25 mouse cellular contexts compared by ENCODE assay signal in genomic region chr14:55589271-55589670, GRCm38 (mm10). TPM values are rescaled to one million over a fixed set of nuclear protein-coding genes. Genes with fewer than 3 reads are reported as not detected.
DNase-seq lines count a peak whose midpoint lies in the region; ATAC-seq and TF ChIP-seq lines count a peak whose summit lies in the region.
"Had no signal": no experiment of that assay in that cellular context is flagged by ENCODE, and none has a peak within 500 bp of the region (broad histone marks: within the 10 kb centered on the region; RNA-seq: fewer than 3 reads in every experiment).

No protein-coding gene starts in this region.

- peaks cover 17% of the 10 kb centered on the region for H3K36me3 ChIP-seq in forebrain, embryonic 13.5 days (ENCODE audit: poor library complexity, severe bottlenecking)
- peaks cover 2% of the 10 kb centered on the region; the same call in 1 of the 2 replicates for H3K36me3 ChIP-seq in forebrain, embryonic 16.5 days (ENCODE audit: control insufficient read depth, insufficient read depth)
- H3K36me3 ChIP-seq in liver, embryonic 12.5 days = peaks cover 35% of the 10 kb centered on the region
- H3K36me3 ChIP-seq in spleen, adult 2 months (ENCODE audit: control insufficient read depth, insufficient read depth, low read length) = peaks cover 14% of the 10 kb centered on the region
- H3K36me3 ChIP-seq in small intestine, adult 2 months (ENCODE audit: control insufficient read depth, insufficient read depth, low read length) = peaks cover 21% of the 10 kb centered on the region

- no peak for DNase-seq in liver
- no peak for DNase-seq in spleen, adult 2 months (ENCODE audit: low read depth in 1 of 2, low spot score in 2 of 2)
- no peak for DNase-seq in spleen, postnatal 36 days (ENCODE audit: low spot score in 2 of 2)
- no peak for DNase-seq in layer of hippocampus, adult 9-10 months (ENCODE audit: low spot score)
- DNase-seq: adrenal gland, adult 2 months; cerebellum, adult 8-10 months; gastrocnemius, postnatal 14 days; kidney, adult 18-20 months; kidney, postnatal 4 days; layer of hippocampus, postnatal 36 days; left cerebral cortex, postnatal 4 days; lung, adult 2 months; lung, postnatal 10 days; right cerebral cortex, postnatal 25 days had no signal

- H3K9me3 ChIP-seq in forebrain, embryonic 13.5 days (replicated peaks) = no peaks in the 10 kb centered on the region
- H3K9me3 ChIP-seq in forebrain, embryonic 16.5 days (ENCODE audit: control insufficient read depth, low read length) = no peaks in the 10 kb centered on the region
- H3K9me3 ChIP-seq in liver, embryonic 12.5 days (replicated peaks) = no peaks in the 10 kb centered on the region
- H3K9me3 ChIP-seq: embryonic facial prominence, embryonic 15.5 days; forebrain, embryonic 12.5 days; midbrain, embryonic 13.5 days had no signal

- H3K4me1 ChIP-seq in forebrain, embryonic 13.5 days = peaks cover 43% of the 10 kb centered on the region
- H3K4me1 ChIP-seq in forebrain, embryonic 16.5 days (replicated peaks; ENCODE audit: control insufficient read depth, insufficient read depth, low read length) = peaks cover 37% of the 10 kb centered on the region
- H3K4me1 ChIP-seq in liver, embryonic 12.5 days = peaks cover 80% of the 10 kb centered on the region
- H3K4me1 ChIP-seq in spleen, adult 2 months (ENCODE audit: control insufficient read depth, insufficient read depth, insufficient read length) = peaks cover 15% of the 10 kb centered on the region; the same call in 1 of the 2 replicates
- peaks cover 6% of the 10 kb centered on the region for H3K4me1 ChIP-seq in small intestine, adult 2 months (ENCODE audit: control insufficient read depth, insufficient read depth, insufficient read length, low read length)

- no peak overlapping the region for H3K27ac ChIP-seq in forebrain, embryonic 13.5 days
- H3K27ac ChIP-seq in forebrain, embryonic 16.5 days (ENCODE audit: low read length) = no peak overlapping the region
- H3K27ac ChIP-seq in liver, embryonic 12.5 days = no peak overlapping the region; the same call in 1 of the 2 replicates
- H3K27ac ChIP-seq in spleen, adult 2 months (ENCODE audit: insufficient read depth, low read length) = peak overlapping the region; percentile 25; the same call in 1 of the 2 replicates
- no peak overlapping the region for H3K27ac ChIP-seq in small intestine, adult 2 months (ENCODE audit: insufficient read depth, low read depth, low read length)
- H3K27ac ChIP-seq: embryonic facial prominence, embryonic 15.5 days; forebrain, embryonic 12.5 days; midbrain, embryonic 13.5 days had no signal

- no peak for TF ChIP-seq POLR2A in spleen, adult 2 months (IDR thresholded peaks at IDR 0.05; ENCODE audit: low read depth, low read length)
- TF ChIP-seq POLR2A in small intestine, adult 2 months (IDR thresholded peaks at IDR 0.05; ENCODE audit: low read depth, low read length) = no peak

- no peaks in the 10 kb centered on the region for H3K27me3 ChIP-seq in forebrain, embryonic 13.5 days
- no peaks in the 10 kb centered on the region for H3K27me3 ChIP-seq in forebrain, embryonic 16.5 days (replicated peaks; ENCODE audit: control insufficient read depth, insufficient read depth, low read length)
- H3K27me3 ChIP-seq in liver, embryonic 12.5 days (replicated peaks) = no peaks in the 10 kb centered on the region
- no peaks in the 10 kb centered on the region for H3K27me3 ChIP-seq in spleen, adult 2 months (ENCODE audit: control insufficient read depth, insufficient read depth, low read length)
- H3K27me3 ChIP-seq in small intestine, adult 2 months (ENCODE audit: control insufficient read depth, insufficient read depth, low read length) = no peaks in the 10 kb centered on the region
- H3K27me3 ChIP-seq: embryonic facial prominence, embryonic 15.5 days; midbrain, embryonic 13.5 days had no signal

- TF ChIP-seq CTCF in spleen, adult 2 months (IDR thresholded peaks at IDR 0.05; ENCODE audit: extremely low read depth, insufficient read depth, insufficient read length, insufficient replicate concordance) = no peak
- no peak for TF ChIP-seq CTCF in small intestine, adult 2 months (IDR thresholded peaks at IDR 0.05; ENCODE audit: extremely low read depth, insufficient read length, insufficient replicate concordance, low read depth, low read length)

- H3K4me3 ChIP-seq in forebrain, embryonic 13.5 days = no peak overlapping the region
- no peak overlapping the region for H3K4me3 ChIP-seq in forebrain, embryonic 16.5 days (replicated peaks; ENCODE audit: low read length)
- no peak overlapping the region for H3K4me3 ChIP-seq in liver, embryonic 12.5 days
- H3K4me3 ChIP-seq in spleen, adult 2 months (ENCODE audit: extremely low read depth, insufficient read depth, insufficient read length) = no peak overlapping the region
- H3K4me3 ChIP-seq in small intestine, adult 2 months (ENCODE audit: low read depth, low read length) = peak overlapping the region; percentile 48

- no peak overlapping the region for H3K4me2 ChIP-seq in forebrain, embryonic 13.5 days
- H3K4me2 ChIP-seq in forebrain, embryonic 16.5 days (ENCODE audit: low read length) = no peak overlapping the region
- H3K4me2 ChIP-seq in liver, embryonic 12.5 days = peak overlapping the region; percentile 93; the same call in 1 of the 2 replicates

- 0 out of 2 replicates have a peak overlapping the region, but pooled peaks have one; percentile 21 for H3K9ac ChIP-seq in forebrain, embryonic 13.5 days
- no peak overlapping the region for H3K9ac ChIP-seq in forebrain, embryonic 16.5 days (replicated peaks; ENCODE audit: low read depth, low read length)
- H3K9ac ChIP-seq in liver, embryonic 12.5 days = no peak overlapping the region
- H3K9ac ChIP-seq: embryonic facial prominence, embryonic 15.5 days had no signal

- ATAC-seq in forebrain, embryonic 13.5 days = no peak
- ATAC-seq in forebrain, embryonic 16.5 days = no peak
- ATAC-seq in liver, embryonic 12.5 days = no peak
- ATAC-seq: hindbrain, embryonic 16.5 days; midbrain, embryonic 13.5 days had no signal

- 88% methylated on average over 5 of the region's 5 CpGs for WGBS in forebrain, embryonic 13.5 days
- WGBS in forebrain, embryonic 16.5 days = 94% methylated on average over 5 of the region's 5 CpGs
- 89% methylated on average over 5 of the region's 5 CpGs for WGBS in liver, embryonic 12.5 days (ENCODE audit: insufficient replicate concordance)
- 96% methylated on average over 5 of the region's 5 CpGs for WGBS in spleen, adult 2 months
- 90% methylated on average over 5 of the region's 5 CpGs for WGBS in small intestine, adult 2 months

RNA-seq across cellular contexts. Expression of gene Psme2, which starts 1.6 kb away (rescaled TPM):
- polyA plus RNA-seq in forebrain, embryonic 13.5 days (2015; fragmentation: Nextera tagmentation; extraction: Ambion mirVana) = 200 and 206 TPM in 2 replicates
- 179 and 182 TPM in 2 replicates for polyA plus RNA-seq in forebrain, embryonic 16.5 days (2015; fragmentation: Nextera tagmentation; extraction: Ambion mirVana)
- 221 and 222 TPM in 2 replicates for polyA plus RNA-seq in liver, embryonic 12.5 days (2016; fragmentation: Nextera tagmentation; extraction: Ambion mirVana)
- 60.4 and 67.7 TPM in 2 replicates for polyA plus RNA-seq in spleen, adult 2 months (2012; rRNA removed)
- polyA plus RNA-seq in small intestine, adult 2 months (2012; rRNA removed) = 85.3 and 142 TPM in 2 replicates

RNA-seq across cellular contexts. Expression of gene Rnf31, which starts 2.2 kb away (rescaled TPM):
- polyA plus RNA-seq in forebrain, embryonic 13.5 days (2015; fragmentation: Nextera tagmentation; extraction: Ambion mirVana) = 13.3 and 22.0 TPM in 2 replicates
- 16.9 and 22.5 TPM in 2 replicates for polyA plus RNA-seq in forebrain, embryonic 16.5 days (2015; fragmentation: Nextera tagmentation; extraction: Ambion mirVana)
- 14.2 and 15.7 TPM in 2 replicates for polyA plus RNA-seq in liver, embryonic 12.5 days (2016; fragmentation: Nextera tagmentation; extraction: Ambion mirVana)
- polyA plus RNA-seq in spleen, adult 2 months (2012; rRNA removed) = 52.5 and 63.2 TPM in 2 replicates
- 28.8 and 65.8 TPM in 2 replicates for polyA plus RNA-seq in small intestine, adult 2 months (2012; rRNA removed)

RNA-seq across cellular contexts. Expression of gene Emc9, which starts 4.2 kb away (rescaled TPM):
- polyA plus RNA-seq in forebrain, embryonic 13.5 days (2015; fragmentation: Nextera tagmentation; extraction: Ambion mirVana) = 8.2 and 8.8 TPM in 2 replicates
- polyA plus RNA-seq in forebrain, embryonic 16.5 days (2015; fragmentation: Nextera tagmentation; extraction: Ambion mirVana) = 12.9 and 23.4 TPM in 2 replicates
- 28.7 and 32.9 TPM in 2 replicates for polyA plus RNA-seq in liver, embryonic 12.5 days (2016; fragmentation: Nextera tagmentation; extraction: Ambion mirVana)
- 14.5 and 15.0 TPM in 2 replicates for polyA plus RNA-seq in spleen, adult 2 months (2012; rRNA removed)
- 12.2 and 23.0 TPM in 2 replicates for polyA plus RNA-seq in small intestine, adult 2 months (2012; rRNA removed)

RNA-seq across cellular contexts. Expression of gene Psme1, which starts 11.3 kb away (rescaled TPM):
- 154 and 156 TPM in 2 replicates for polyA plus RNA-seq in forebrain, embryonic 13.5 days (2015; fragmentation: Nextera tagmentation; extraction: Ambion mirVana)
- polyA plus RNA-seq in forebrain, embryonic 16.5 days (2015; fragmentation: Nextera tagmentation; extraction: Ambion mirVana) = 185 and 197 TPM in 2 replicates
- 108 and 111 TPM in 2 replicates for polyA plus RNA-seq in liver, embryonic 12.5 days (2016; fragmentation: Nextera tagmentation; extraction: Ambion mirVana)
- 101 and 118 TPM in 2 replicates for polyA plus RNA-seq in spleen, adult 2 months (2012; rRNA removed)
- polyA plus RNA-seq in small intestine, adult 2 months (2012; rRNA removed) = 71.4 and 167 TPM in 2 replicates

RNA-seq across cellular contexts. Expression of gene Fitm1, which starts 13.9 kb away (rescaled TPM):
- not detected in 2 replicates for polyA plus RNA-seq in forebrain, embryonic 13.5 days (2015; fragmentation: Nextera tagmentation; extraction: Ambion mirVana)
- not detected in 2 replicates for polyA plus RNA-seq in forebrain, embryonic 16.5 days (2015; fragmentation: Nextera tagmentation; extraction: Ambion mirVana)
- polyA plus RNA-seq in liver, embryonic 12.5 days (2016; fragmentation: Nextera tagmentation; extraction: Ambion mirVana) = 0.63 and 0.75 TPM in 2 replicates
- polyA plus RNA-seq in spleen, adult 2 months (2012; rRNA removed) = 1.4 and 1.5 TPM in 2 replicates
- polyA plus RNA-seq in small intestine, adult 2 months (2012; rRNA removed) = 0.46 TPM in 1 of 2 replicates, not detected in the other
- polyA plus RNA-seq: activated CD4-positive, CD25-positive, alpha-beta regulatory T cell, adult 4 months; CD4-positive, CD25-positive, alpha-beta regulatory T cell, adult 4 months; macrophage; midbrain, embryonic 13.5 days had no signal
